Comparison of ENCODE assay signal across 19 mouse cellular contexts in the genomic region with DNA sequence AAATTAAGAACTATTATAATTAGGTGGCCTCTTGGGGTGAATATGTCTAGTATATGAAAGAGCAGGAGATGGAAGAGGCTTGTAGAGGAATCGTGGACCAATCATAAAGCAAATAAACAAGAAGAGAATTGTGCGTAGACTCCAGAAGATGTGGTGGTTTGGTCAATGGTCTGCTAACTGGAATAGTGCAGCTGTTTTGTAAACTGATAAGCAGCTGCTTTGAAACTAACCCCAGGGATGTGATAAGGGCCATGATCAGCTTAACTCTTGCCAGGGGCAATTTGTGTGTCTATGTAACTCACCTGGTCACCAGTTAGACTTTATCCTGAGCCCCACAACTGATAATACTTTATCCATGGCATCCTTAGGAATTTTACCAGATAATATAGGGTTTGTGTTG. TPM values are rescaled to one million over a fixed set of nuclear protein-coding genes. Genes with fewer than 3 reads are reported as not detected.
DNase-seq lines count a peak whose midpoint lies in the region; ATAC-seq and TF ChIP-seq lines count a peak whose summit lies in the region.
"Had no signal": no experiment of that assay in that cellular context is flagged by ENCODE, and none has a peak within 500 bp of the region (broad histone marks: within the 10 kb centered on the region; RNA-seq: fewer than 3 reads in every experiment).

No protein-coding gene starts in this region.

- no peaks in the 10 kb centered on the region for H3K9me3 ChIP-seq in lung, embryonic 15.5 days
- no peaks in the 10 kb centered on the region for H3K9me3 ChIP-seq in liver, postnatal 0 days (ENCODE audit: low read length)
- H3K9me3 ChIP-seq: heart, embryonic 10.5 days; hindbrain, embryonic 10.5 days; neural tube, embryonic 12.5 days had no signal

- no peak overlapping the region for H3K4me3 ChIP-seq in heart, adult 2 months
- no peak overlapping the region for H3K4me3 ChIP-seq in lung, embryonic 15.5 days
- H3K4me3 ChIP-seq in lung, adult 2 months (replicated peaks; ENCODE audit: extremely low read depth, low read depth, low read length), result no peak overlapping the region
- no peak overlapping the region for H3K4me3 ChIP-seq in liver, postnatal 0 days (ENCODE audit: low read depth, low read length)
- H3K4me3 ChIP-seq: heart, embryonic 10.5 days; hindbrain, embryonic 10.5 days; neural tube, embryonic 12.5 days had no signal

- intact Hi-C loops in heart, adult 2 months (cut with DNase I), result no loop called here
- intact Hi-C loops in heart, postnatal 10 days (cut with DNase I), result no loop called here
- intact Hi-C loops in gastrocnemius, postnatal 36 days (cut with DNase I), result no loop called here

- 57% methylated on average over 2 of the region's 2 CpGs for WGBS in heart, adult 2 months
- 51% methylated on average over 2 of the region's 2 CpGs for WGBS in lung, embryonic 15.5 days
- WGBS in lung, adult 2 months, result 49% methylated on average over 2 of the region's 2 CpGs
- WGBS in liver, postnatal 0 days (ENCODE audit: insufficient replicate concordance), result 50% methylated on average over 2 of the region's 2 CpGs

- DNase-seq in heart, adult 2 months, result no peak
- DNase-seq in heart, postnatal 10 days, result no peak
- DNase-seq in lung, adult 2 months, result no peak
- peak; percentile 75 for DNase-seq in c-Kit-positive CD71-positive TER-119-positive erythroid progenitor cells, embryonic 14.5 days (ENCODE audit: low spot score)
- DNase-seq in liver, postnatal 0 days, result no peak
- no peak for DNase-seq in gastrocnemius, postnatal 36 days
- no peak for DNase-seq in urinary bladder, postnatal 10 days (ENCODE audit: low spot score)
- DNase-seq: adrenal gland, postnatal 14 days; cerebellum, postnatal 14 days; gastrocnemius, postnatal 10 days; layer of hippocampus, postnatal 36 days; thymus, adult 2 months had no signal

- no peak for ATAC-seq in lung, embryonic 15.5 days (ENCODE audit: borderline replicate concordance, extremely low read depth, low FRiP score, low TSS enrichment)
- no peak for ATAC-seq in liver, postnatal 0 days
- ATAC-seq: activated CD4-positive, CD25-positive, alpha-beta regulatory T cell, adult 4 months; forebrain, embryonic 14.5 days; Patski had no signal

- H3K9ac ChIP-seq in heart, adult 2 months (ENCODE audit: low read depth, low read length), result no peak overlapping the region
- no peak overlapping the region for H3K9ac ChIP-seq in lung, embryonic 15.5 days
- H3K9ac ChIP-seq in liver, postnatal 0 days (replicated peaks), result no peak overlapping the region
- H3K9ac ChIP-seq: neural tube, embryonic 12.5 days had no signal

- no peak for TF ChIP-seq EP300 in heart, adult 2 months (IDR thresholded peaks at IDR 0.05; ENCODE audit: insufficient read depth, low read depth, low read length)
- peak; percentile 77 for TF ChIP-seq EP300 in liver, postnatal 0 days (IDR thresholded peaks at IDR 0.05; ENCODE audit: low read depth)

- peak overlapping the region; percentile 88 for H3K27ac ChIP-seq in heart, adult 2 months
- no peak overlapping the region for H3K27ac ChIP-seq in lung, embryonic 15.5 days
- no peak overlapping the region for H3K27ac ChIP-seq in liver, postnatal 0 days (ENCODE audit: low read depth)
- H3K27ac ChIP-seq: heart, embryonic 10.5 days; hindbrain, embryonic 10.5 days; neural tube, embryonic 12.5 days had no signal

- TF ChIP-seq CTCF in heart, adult 2 months (IDR thresholded peaks at IDR 0.05), result no peak
- TF ChIP-seq CTCF in lung, adult 2 months (IDR thresholded peaks at IDR 0.05; ENCODE audit: insufficient read depth, low read length), result no peak
- TF ChIP-seq CTCF in liver, postnatal 0 days (IDR thresholded peaks at IDR 0.05; ENCODE audit: low read depth), result no peak

- peak overlapping the region; percentile 29; the same call in 1 of the 2 replicates for H3K4me2 ChIP-seq in lung, embryonic 15.5 days
- 0 out of 2 replicates have a peak overlapping the region, but pooled peaks have one; percentile 18 for H3K4me2 ChIP-seq in liver, postnatal 0 days (ENCODE audit: low read depth, low read length)
- H3K4me2 ChIP-seq: neural tube, embryonic 12.5 days had no signal

- peaks cover 12% of the 10 kb centered on the region for H3K4me1 ChIP-seq in heart, adult 2 months (ENCODE audit: control insufficient read depth, insufficient read depth, low read length)
- peaks cover 25% of the 10 kb centered on the region for H3K4me1 ChIP-seq in lung, embryonic 15.5 days
- peaks cover 6% of the 10 kb centered on the region for H3K4me1 ChIP-seq in lung, adult 2 months (ENCODE audit: control insufficient read depth, insufficient read depth, low read length)
- H3K4me1 ChIP-seq in liver, postnatal 0 days (ENCODE audit: insufficient read depth), result peaks cover 32% of the 10 kb centered on the region

- H3K79me2 ChIP-seq in heart, adult 2 months (replicated peaks; ENCODE audit: control insufficient read depth, insufficient read depth, low read length), result no peaks in the 10 kb centered on the region

- no peak for TF ChIP-seq POLR2A in heart, adult 2 months (IDR thresholded peaks at IDR 0.05; ENCODE audit: insufficient read depth, low read depth, low read length)
- TF ChIP-seq POLR2A in lung, adult 2 months (IDR thresholded peaks at IDR 0.05; ENCODE audit: borderline replicate concordance, extremely low read depth, low read depth, low read length), result no peak

- no peaks in the 10 kb centered on the region for H3K27me3 ChIP-seq in heart, adult 2 months (ENCODE audit: control insufficient read depth, insufficient read depth, low read length)
- H3K27me3 ChIP-seq in lung, embryonic 15.5 days, result no peaks in the 10 kb centered on the region
- no peaks in the 10 kb centered on the region for H3K27me3 ChIP-seq in liver, postnatal 0 days (ENCODE audit: insufficient read depth, low read length)
- H3K27me3 ChIP-seq: neural tube, embryonic 12.5 days; Patski had no signal

- peaks cover 20% of the 10 kb centered on the region for H3K36me3 ChIP-seq in heart, adult 2 months (ENCODE audit: control insufficient read depth, insufficient read depth, low read length)
- H3K36me3 ChIP-seq in lung, embryonic 15.5 days, result peaks cover 33% of the 10 kb centered on the region
- peaks cover 5% of the 10 kb centered on the region for H3K36me3 ChIP-seq in liver, postnatal 0 days (replicated peaks; ENCODE audit: insufficient read depth, low read length)

RNA-seq across cellular contexts. Expression of gene Stard9, which starts 2.6 kb away (rescaled TPM):
- total RNA-seq in heart, adult 2 months (2021), result 1 to 10 TPM; 6.6 TPM
- 6.5 and 11.4 TPM in 2 replicates for polyA plus RNA-seq in heart, adult 2 months (2012; rRNA removed)
- 10 to 100 TPM; 17.4 to 18.9 TPM for total RNA-seq in heart, postnatal 10 days (2021)
- 8.6 and 11.7 TPM in 2 replicates for polyA plus RNA-seq in lung, embryonic 15.5 days (2015; fragmentation: Nextera tagmentation; extraction: Ambion mirVana)
- polyA plus RNA-seq in lung, adult 2 months (2012; rRNA removed), result 28.3 and 34.7 TPM in 2 replicates
- 1.2 and 1.3 TPM in 2 replicates for polyA plus RNA-seq in liver, postnatal 0 days (2015; fragmentation: Nextera tagmentation; extraction: Ambion mirVana)
- total RNA-seq in gastrocnemius, postnatal 36 days (2021), result 1 to 10 TPM; 3.6 to 3.9 TPM

RNA-seq across cellular contexts. Expression of gene Lrrc57, which starts 22.2 kb away (rescaled TPM):
- 10 to 100 TPM; 14.5 to 14.9 TPM for total RNA-seq in heart, adult 2 months (2021)
- polyA plus RNA-seq in heart, adult 2 months (2012; rRNA removed), result 12.1 and 21.1 TPM in 2 replicates
- total RNA-seq in heart, postnatal 10 days (2021), result 10 to 100 TPM; 12.4 to 15.5 TPM
- 27.4 and 29.9 TPM in 2 replicates for polyA plus RNA-seq in lung, embryonic 15.5 days (2015; fragmentation: Nextera tagmentation; extraction: Ambion mirVana)
- polyA plus RNA-seq in lung, adult 2 months (2012; rRNA removed), result 9.3 and 12.9 TPM in 2 replicates
- 9.6 and 10.0 TPM in 2 replicates for polyA plus RNA-seq in liver, postnatal 0 days (2015; fragmentation: Nextera tagmentation; extraction: Ambion mirVana)
- 10 to 100 TPM; 10.3 to 11.0 TPM for total RNA-seq in gastrocnemius, postnatal 36 days (2021)

RNA-seq across cellular contexts. Expression of gene Haus2, which starts 22.3 kb away (rescaled TPM):
- 10 to 100 TPM in 1 of 2 experiments, 1 to 10 TPM in 1; 9.8 to 10.2 TPM for total RNA-seq in heart, adult 2 months (2021)
- polyA plus RNA-seq in heart, adult 2 months (2012; rRNA removed), result 3.6 and 8.1 TPM in 2 replicates
- total RNA-seq in heart, postnatal 10 days (2021), result 10 to 100 TPM; 12.3 to 13.1 TPM
- polyA plus RNA-seq in lung, embryonic 15.5 days (2015; fragmentation: Nextera tagmentation; extraction: Ambion mirVana), result 21.9 and 25.4 TPM in 2 replicates
- 2.1 and 3.2 TPM in 2 replicates for polyA plus RNA-seq in lung, adult 2 months (2012; rRNA removed)
- polyA plus RNA-seq in liver, postnatal 0 days (2015; fragmentation: Nextera tagmentation; extraction: Ambion mirVana), result 7.9 and 9.0 TPM in 2 replicates
- total RNA-seq in gastrocnemius, postnatal 36 days (2021), result 1 to 10 TPM; 5.0 to 7.2 TPM
